In genomic region chr2:165486401-165486800, GRCm38 (mm10) we compare ENCODE assay signal across 14 mouse cellular contexts. TPM values are rescaled to one million over a fixed set of nuclear protein-coding genes. Genes with fewer than 3 reads are reported as not detected.
DNase-seq lines count a peak whose midpoint lies in the region; ATAC-seq and TF ChIP-seq lines count a peak whose summit lies in the region.
"Had no signal": no experiment of that assay in that cellular context is flagged by ENCODE, and none has a peak within 500 bp of the region (broad histone marks: within the 10 kb centered on the region; RNA-seq: fewer than 3 reads in every experiment).

No protein-coding gene starts in this region.

- H3K4me2 ChIP-seq in stomach, postnatal 0 days (replicated peaks; ENCODE audit: low read depth) = no peak overlapping the region
- H3K4me2 ChIP-seq: liver, embryonic 12.5 days; lung, embryonic 14.5 days; midbrain, embryonic 11.5 days had no signal

- peak overlapping the region; percentile 76 for H3K27ac ChIP-seq in layer of hippocampus, adult 2 months
- no peak overlapping the region for H3K27ac ChIP-seq in stomach, postnatal 0 days (replicated peaks)
- H3K27ac ChIP-seq: heart, embryonic 10.5 days; liver, embryonic 12.5 days had no signal

- no peaks in the 10 kb centered on the region for H3K9me3 ChIP-seq in stomach, postnatal 0 days (ENCODE audit: control insufficient read depth, low read length)
- H3K9me3 ChIP-seq: heart, embryonic 10.5 days; liver, embryonic 12.5 days had no signal

- no peaks in the 10 kb centered on the region for H3K4me1 ChIP-seq in stomach, postnatal 0 days (replicated peaks; ENCODE audit: control insufficient read depth, insufficient read depth)

- no peak overlapping the region for H3K9ac ChIP-seq in stomach, postnatal 0 days (ENCODE audit: low read length)
- H3K9ac ChIP-seq: liver, embryonic 12.5 days; lung, embryonic 14.5 days had no signal

- H3K36me3 ChIP-seq in stomach, postnatal 0 days (ENCODE audit: control insufficient read depth, insufficient read depth, low read length) = peaks cover 7% of the 10 kb centered on the region; the same call in 1 of the 2 replicates

- no peaks in the 10 kb centered on the region for H3K27me3 ChIP-seq in stomach, postnatal 0 days (ENCODE audit: control insufficient read depth, insufficient read depth, low read length)
- H3K27me3 ChIP-seq: liver, embryonic 12.5 days had no signal

- DNase-seq in cerebellum, postnatal 10 days = peak; percentile 53 to 62
- no peak for DNase-seq in cerebellum, adult 9-10 months
- no peak for DNase-seq in layer of hippocampus, adult 2 months (ENCODE audit: low spot score in 2 of 2)
- DNase-seq in layer of hippocampus, postnatal 10 days (ENCODE audit: low spot score in 2 of 2) = no peak
- peak; percentile 43 to 49 for DNase-seq in right cerebral cortex, postnatal 10 days (ENCODE audit: low spot score in 2 of 2)
- no peak for DNase-seq in right cerebral cortex, adult 2 months (ENCODE audit: low spot score in 2 of 2)
- no peak for DNase-seq in stomach, postnatal 0 days (ENCODE audit: low spot score)
- DNase-seq in thymus, adult 18-20 months = no peak

- H3K4me3 ChIP-seq in layer of hippocampus, adult 2 months = no peak overlapping the region
- H3K4me3 ChIP-seq in stomach, postnatal 0 days (ENCODE audit: low read depth, low read length) = no peak overlapping the region
- H3K4me3 ChIP-seq: heart, embryonic 10.5 days; liver, embryonic 12.5 days had no signal

- ATAC-seq in stomach, postnatal 0 days (ENCODE audit: low FRiP score, low TSS enrichment) = 0 out of 2 replicates have a peak, but pooled peaks have one; percentile 15

- 78% methylated on average over 5 of the region's 5 CpGs for WGBS in stomach, postnatal 0 days

- TF ChIP-seq EP300 in stomach, postnatal 0 days (optimal IDR thresholded peaks at IDR 0.05) = no peak

- TF ChIP-seq CTCF in layer of hippocampus, adult 2 months (conservative IDR thresholded peaks at IDR 0.05) = no peak
- TF ChIP-seq CTCF in stomach, postnatal 0 days (IDR thresholded peaks at IDR 0.05; ENCODE audit: low read depth) = no peak

RNA-seq across cellular contexts. Expression of gene Trp53rka, which starts 6.7 kb away (rescaled TPM):
- 10 to 100 TPM; 18.7 to 20.5 TPM for total RNA-seq in layer of hippocampus, adult 2 months (2021)
- 10 to 100 TPM; 19.5 to 23.3 TPM for total RNA-seq in layer of hippocampus, postnatal 10 days (2021)
- polyA plus RNA-seq in stomach, postnatal 0 days (2015; fragmentation: Nextera tagmentation; extraction: Ambion mirVana) = 19.7 and 21.3 TPM in 2 replicates

RNA-seq across cellular contexts. Expression of gene Slc13a3, which starts 13.4 kb away (rescaled TPM):
- total RNA-seq in layer of hippocampus, adult 2 months (2021) = 10 to 100 TPM in 1 of 2 experiments, 1 to 10 TPM in 1; 8.7 to 11.3 TPM
- total RNA-seq in layer of hippocampus, postnatal 10 days (2021) = 10 to 100 TPM; 22.1 to 23.8 TPM
- polyA plus RNA-seq in stomach, postnatal 0 days (2015; fragmentation: Nextera tagmentation; extraction: Ambion mirVana) = 0.34 and 0.64 TPM in 2 replicates
- total RNA-seq: CH12.LX had no signal
- polyA plus RNA-seq: inflammation-experienced regulatory T-cells, adult 6 months had no signal

RNA-seq across cellular contexts. Expression of gene Slc2a10, which starts 17.2 kb away (rescaled TPM):
- total RNA-seq in layer of hippocampus, adult 2 months (2021) = under 1 TPM; 0.91 to 0.92 TPM
- total RNA-seq in layer of hippocampus, postnatal 10 days (2021) = 1 to 10 TPM in 1 of 2 experiments, under 1 TPM in 1; 0.96 to 1.7 TPM
- 10.1 and 10.7 TPM in 2 replicates for polyA plus RNA-seq in stomach, postnatal 0 days (2015; fragmentation: Nextera tagmentation; extraction: Ambion mirVana)
- total RNA-seq: CH12.LX had no signal
- polyA plus RNA-seq: inflammation-experienced regulatory T-cells, adult 6 months had no signal

Comparison
In these comparisons a context has a peak if more than half of its experiments do, and no peak if none do; other contexts are left out.
1. DNase-seq: peak in cerebellum, postnatal 10 days (2 of 2) and right cerebral cortex, postnatal 10 days (2 of 2); none in cerebellum, adult 9-10 months (single experiment), layer of hippocampus, adult 2 months (0 of 2), layer of hippocampus, postnatal 10 days (0 of 2), right cerebral cortex, adult 2 months (0 of 2), stomach, postnatal 0 days (single experiment) and thymus, adult 18-20 months (0 of 2).